Mouse (Mus musculus): ENCODE data around the gene Dysf.

Dysf gene

GRCm38 (mm10) chr6:84228786-84229185 is 220.4 kb downstream of the Dysf start:
- no peak for DNase-seq (ENCODE audit: extremely low read depth, low read depth)

GRCm38 (mm10) chr6:84229739-84230138 is 221.3 kb downstream of the Dysf start:
- DNase-seq (ENCODE audit: extremely low read depth, low read depth): no peak

DNA sequence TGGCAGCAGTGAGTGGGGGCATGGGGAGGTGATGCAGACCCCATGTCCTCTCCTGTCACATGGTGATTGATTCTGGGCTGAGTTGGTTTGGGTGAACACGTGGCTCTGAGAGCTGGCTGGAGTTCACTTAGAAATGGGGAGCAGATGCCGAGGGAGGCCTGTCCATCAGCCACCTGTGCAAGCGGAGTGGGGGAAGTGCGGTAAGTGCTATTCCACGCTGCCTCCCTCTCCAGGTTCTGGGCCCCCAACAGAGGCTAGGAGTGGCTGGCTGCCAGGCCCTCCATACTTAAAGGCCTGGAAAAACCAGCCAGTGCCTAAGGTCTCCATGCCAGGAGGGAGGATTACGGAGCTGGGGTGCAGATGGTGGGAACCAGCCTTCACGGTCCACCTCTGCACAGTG is 222.7 kb downstream of the Dysf start:
- no peak for DNase-seq (ENCODE audit: extremely low read depth, low read depth)

DNA sequence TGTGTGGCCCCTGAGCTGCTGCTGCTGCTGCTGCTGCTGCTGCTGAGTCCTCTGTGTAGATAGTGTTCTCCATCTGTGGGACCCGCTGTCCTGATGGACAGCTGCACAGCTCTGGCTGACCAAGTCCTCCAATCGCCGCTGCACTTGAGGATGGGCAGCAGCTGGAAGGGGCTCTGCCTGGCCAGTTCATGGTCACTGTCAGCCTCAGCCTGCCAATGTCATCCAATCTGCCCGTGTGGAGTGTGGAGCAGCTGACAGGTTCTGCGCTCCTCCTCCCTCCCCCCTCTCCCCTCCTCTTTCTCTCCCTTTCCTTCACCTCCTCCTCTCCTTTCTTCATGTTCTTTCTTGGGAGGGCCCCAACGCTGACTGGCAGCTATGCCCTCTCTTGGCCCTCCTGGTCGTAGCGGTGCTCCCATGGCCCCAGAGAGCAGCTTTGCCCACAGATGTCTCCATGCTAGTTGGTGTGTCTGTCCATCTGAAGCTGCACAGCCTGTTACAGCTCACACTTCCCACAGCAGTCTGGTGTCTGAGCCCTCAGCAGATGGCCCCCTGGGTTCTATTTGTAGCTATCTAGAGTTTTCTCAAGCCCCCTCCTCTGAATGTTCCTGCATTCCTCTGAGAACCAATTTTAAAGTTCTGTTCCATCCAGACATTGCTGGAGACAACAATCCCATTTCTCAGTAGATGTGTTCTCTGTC is 223.8 kb downstream of the Dysf start:
- DNase-seq (ENCODE audit: extremely low read depth, low read depth): no peak

DNA sequence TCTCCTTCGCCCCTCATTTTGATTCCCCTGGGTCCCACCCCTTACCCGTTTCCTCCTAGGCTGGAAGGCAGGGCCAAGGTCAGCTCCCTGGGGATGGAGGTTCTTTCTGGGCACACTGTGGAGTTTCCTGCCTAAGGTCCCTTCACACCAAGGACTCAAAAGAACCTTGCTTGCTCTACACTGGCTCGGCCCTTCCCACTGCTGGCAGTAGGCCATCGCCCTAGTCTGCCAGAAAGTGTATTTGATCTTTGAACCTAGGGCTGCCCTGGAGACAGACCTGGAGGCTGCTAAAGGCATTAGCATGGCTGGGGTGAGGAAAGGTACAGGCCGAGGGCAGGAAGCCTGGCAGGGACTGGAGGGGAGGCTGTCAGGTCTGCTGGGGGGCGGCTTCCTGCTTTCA is 225.4 kb downstream of the Dysf start:
- DNase-seq (ENCODE audit: extremely low read depth, low read depth): no peak

DNA sequence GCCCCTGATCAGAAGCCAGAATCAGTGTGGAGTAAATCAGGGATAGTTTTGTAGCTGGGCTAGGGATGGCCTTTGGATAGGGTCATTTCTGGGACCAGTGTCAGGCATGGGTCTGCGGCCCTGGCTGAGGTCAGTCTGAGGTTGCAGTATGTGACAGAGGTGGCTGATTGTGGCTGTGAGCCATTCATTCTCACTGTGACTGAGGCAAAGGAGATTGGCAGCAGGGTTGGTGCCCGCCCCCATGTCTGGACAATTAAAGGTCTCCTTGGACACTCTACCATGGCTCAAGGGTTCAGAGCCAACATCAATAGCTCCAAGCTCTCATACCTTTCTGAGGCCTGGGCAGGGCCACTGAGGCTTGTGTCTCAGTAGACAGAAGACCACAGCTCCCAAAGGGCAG is 227.0 kb downstream of the Dysf start:
- no peak for DNase-seq (ENCODE audit: extremely low read depth, low read depth)

GRCm38 (mm10) chr6:84243385-84243784 is 235.0 kb downstream of the Dysf start:
- DNase-seq (ENCODE audit: extremely low read depth, low read depth): no peak

- DNase-seq (ENCODE audit: extremely low read depth, low read depth): no peak
Observed at GRCm38 (mm10) chr6:84246101-84246760, 237.8 kb downstream of the Dysf start.

DNA sequence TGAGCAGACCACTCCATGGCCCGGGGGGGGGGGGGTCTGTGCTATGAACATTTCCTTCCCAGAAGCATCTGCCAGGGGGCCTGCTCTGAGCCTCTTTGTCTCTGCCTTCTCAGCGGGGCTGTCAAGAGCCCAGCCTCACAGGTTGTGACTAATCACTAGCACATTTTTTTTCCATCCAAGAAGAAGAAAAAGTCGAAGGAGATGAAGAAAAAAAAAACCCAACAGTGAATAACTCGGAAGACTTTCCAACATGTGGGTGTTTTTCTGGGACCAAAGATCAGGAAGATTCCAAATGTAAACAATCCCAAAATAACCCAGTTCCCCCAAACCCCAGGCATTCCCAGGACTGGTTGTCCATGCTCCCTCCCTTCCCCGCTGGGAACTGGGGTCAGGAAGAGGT is 238.6 kb downstream of the Dysf start:
- no peak for DNase-seq (ENCODE audit: extremely low read depth, low read depth)
